Mouse (Mus musculus) ES-E14 (cell line): ENCODE results near the gene Selenok. TPM values are rescaled to one million over a fixed set of nuclear protein-coding genes. Genes with fewer than 3 reads are reported as not detected.
A peak's percentile ranks its signal among the peaks of the same experiment; 100 is the strongest.

Experiments used
- DNase-seq: peaks from one replicate; pipeline ENCODE4 v3.0.0-alpha.2; 2013; ENCODE audit warnings: low read depth, low spot score
- H3K27ac ChIP-seq: 2 replicates; pipeline ENCODE4 v1.5.1; 2012; ENCODE audit warnings: low read depth, mild to moderate bottlenecking, low read length, moderate library complexity, mixed read lengths; ENCODE audit not compliant: poor library complexity, insufficient read depth, severe bottlenecking
- H3K36me3 ChIP-seq: 2 replicates; pipeline ENCODE4 v1.6.1; 2012; ENCODE audit warnings: mild to moderate bottlenecking, low read length, moderate library complexity, mixed read lengths; ENCODE audit not compliant: control insufficient read depth, poor library complexity, insufficient read depth, severe bottlenecking
- H3K4me1 ChIP-seq, 2 experiments: fragments of 150-350 bp in 1 of 2; sonication (generic) in 1 of 2; 2 replicates each; pipeline ENCODE4 v1.6.1; 2012; ENCODE audit warnings: low read length in 2 of 2, mild to moderate bottlenecking in 1 of 2, mixed read lengths in 1 of 2; ENCODE audit not compliant: control insufficient read depth in 2 of 2, insufficient read depth in 2 of 2, poor library complexity in 1 of 2
- H3K4me3 ChIP-seq, 2 experiments: fragments of 150-350 bp in 1 of 2; sonication (generic) in 1 of 2; 2 replicates each; pipeline ENCODE4 v1.5.1; 2012; ENCODE audit warnings: low read length in 2 of 2, low read depth in 1 of 2, mild to moderate bottlenecking in 1 of 2, mixed read lengths in 1 of 2; ENCODE audit not compliant: insufficient read depth in 1 of 2, poor library complexity in 1 of 2, severe bottlenecking in 1 of 2
- H3K9ac ChIP-seq: 2 replicates; pipeline ENCODE4 v1.6.1; 2012; ENCODE audit warnings: low read depth, mild to moderate bottlenecking, low read length, mixed read lengths; ENCODE audit not compliant: poor library complexity, insufficient read depth, severe bottlenecking
- H3K9me3 ChIP-seq: fragments of 150-350 bp; sonication (generic); 2 replicates; pipeline ENCODE4 v1.6.1; 2012; ENCODE audit warnings: low read depth, mild to moderate bottlenecking, low read length; ENCODE audit not compliant: control insufficient read depth, insufficient read depth
- CHD2 ChIP-seq: IDR thresholded peaks from 2 replicates; pipeline ENCODE4 v1.6.1; 2014; ENCODE audit warnings: mild to moderate bottlenecking, low read depth, low read length, inconsistent platforms
- HCFC1 ChIP-seq: IDR thresholded peaks from 2 replicates; pipeline ENCODE4 v1.6.1; 2012; ENCODE audit warnings: low read length, inconsistent platforms, borderline replicate concordance; ENCODE audit not compliant: insufficient read depth
- MAFK ChIP-seq: IDR thresholded peaks from 2 replicates; pipeline ENCODE4 v1.6.1; 2014; ENCODE audit warnings: mild to moderate bottlenecking, low read depth, low read length, inconsistent platforms; ENCODE audit not compliant: insufficient read depth
- ZC3H11A ChIP-seq: IDR thresholded peaks from 2 replicates; pipeline ENCODE4 v1.6.1; 2012; ENCODE audit warnings: low read depth, mild to moderate bottlenecking, inconsistent platforms, low read length, borderline replicate concordance
- ZNF384 ChIP-seq: IDR thresholded peaks from 2 replicates; pipeline ENCODE4 v1.6.1; 2012; ENCODE audit warnings: low read depth, low read length, inconsistent platforms
- in situ Hi-C, 2 experiments: fragments of 600-800 bp; cut with MboI; formaldehyde crosslinking; loops; one replicate each; pipeline ENCODE4 v1.15.1; 2025; ENCODE audit warnings: low sequenced_read_pairs in 2 of 2, inconsistent platforms in 1 of 2; ENCODE audit not compliant: unreplicated experiment in 2 of 2
- total RNA-seq: library from RNA; depleted of rRNA; stranded (reverse); fragments of 300-350 nt; gene quantifications from 2 replicates; pipeline ENCODE4 v1.2.3, GENCODE M21; 2012

Selenok gene
- total RNA-seq, 1 experiment = 90.0 TPM

DNA sequence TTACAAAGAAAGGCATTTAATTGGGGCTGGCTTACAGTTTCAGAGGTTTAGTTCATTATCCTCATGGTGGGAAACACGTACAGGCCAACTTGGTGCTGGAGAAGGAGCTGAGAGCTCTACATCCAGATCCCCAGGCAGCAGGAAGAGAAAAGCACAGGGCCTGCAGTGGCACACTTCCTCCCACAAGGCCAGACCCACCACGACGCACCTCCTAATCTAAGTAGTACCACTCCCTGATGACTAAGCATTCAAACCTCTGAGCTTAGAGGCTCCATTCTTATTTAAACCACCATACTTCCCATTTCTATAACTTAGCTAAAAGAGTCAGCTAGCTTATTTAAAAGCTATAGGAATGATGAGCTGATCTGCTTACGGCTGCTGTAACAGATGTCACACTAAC lies 17.3 kb upstream of the Selenok start:
- TF ChIP-seq HCFC1 (no peak), MAFK (peak; percentile 89)

DNA sequence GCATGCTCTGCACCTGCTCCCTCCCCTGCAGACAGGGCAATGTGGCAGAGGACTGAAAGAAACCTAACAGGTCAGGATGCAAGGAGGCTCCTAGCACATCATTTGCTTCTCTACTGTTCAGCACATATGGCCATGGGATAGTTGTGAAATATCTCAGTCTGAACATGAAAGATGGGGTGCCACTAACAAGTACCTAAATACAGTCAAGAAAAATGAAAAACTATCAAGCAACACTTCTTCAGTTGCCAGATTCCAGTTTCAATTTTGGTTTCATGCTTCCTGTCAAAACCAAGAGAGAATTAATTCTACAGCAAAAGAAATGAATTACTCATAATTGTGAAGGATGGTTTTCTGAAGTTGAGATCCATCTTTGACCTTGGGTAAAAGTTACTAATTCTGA lies 10.7 kb upstream of the Selenok start:
- no peak for DNase-seq
- H3K4me1 ChIP-seq = peaks cover 0 to under 1% of the 10 kb centered on the region in 2 experiments; a peak in 1 of 4 replicates
- TF ChIP-seq CHD2 = no peak
- no peak overlapping the region for H3K4me3 ChIP-seq
- no peak overlapping the region for H3K9ac ChIP-seq
- no peaks in the 10 kb centered on the region for H3K36me3 ChIP-seq
- H3K27ac ChIP-seq = no peak overlapping the region
- H3K9me3 ChIP-seq = no peaks in the 10 kb centered on the region
- in situ Hi-C loops = no loop called here

More for the DNA sequence above, 17.3 kb upstream of the Selenok start:
- Histone ChIP-seq H3K27ac (peak overlapping the region; percentile 77), H3K4me1 (peaks cover 0 to 6% of the 10 kb centered on the region in 2 experiments; a peak in 3 of 4 replicates), H3K36me3 (no peaks in the 10 kb centered on the region), H3K9me3 (no peaks in the 10 kb centered on the region), H3K9ac (no peak overlapping the region), H3K4me3 (0 out of 4 replicates have a peak overlapping the region, but pooled peaks of 1 of the 2 experiments have one; percentile 6)
- in situ Hi-C loops = no loop called here
- DNase-seq = peak; percentile 54

DNA sequence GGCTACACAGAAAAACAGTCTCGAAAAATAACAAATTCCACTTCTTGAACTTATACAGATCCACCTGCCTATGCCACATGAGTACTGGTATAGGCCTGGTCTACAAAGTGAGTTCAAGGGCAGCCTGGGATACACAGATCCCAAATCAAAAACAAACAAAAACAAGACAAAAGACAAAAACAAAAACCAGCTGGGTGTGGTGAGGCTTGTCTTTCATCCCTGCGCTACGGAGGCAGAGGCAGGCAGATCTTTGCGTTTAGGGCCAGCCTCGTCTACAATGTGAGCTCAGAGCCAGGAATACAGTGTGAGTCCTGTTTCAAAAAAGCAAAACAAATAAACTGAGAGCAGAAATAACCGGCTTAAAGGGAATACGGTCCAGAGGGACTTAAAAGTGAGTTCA lies 497 bp upstream of the Selenok start:
- H3K27ac ChIP-seq = peak overlapping the region; percentile 89
- H3K4me3 ChIP-seq = peak overlapping the region; percentile 68 to 75
- in situ Hi-C loops = no loop called here
- no peak for DNase-seq
- H3K4me1 ChIP-seq = peaks cover 0 to 6% of the 10 kb centered on the region in 2 experiments; a peak in 1 of 4 replicates
- no peaks in the 10 kb centered on the region for H3K9me3 ChIP-seq
- TF ChIP-seq ZNF384 = no peak
- no peak for TF ChIP-seq HCFC1
- TF ChIP-seq CHD2 = no peak
- TF ChIP-seq ZC3H11A = no peak
- TF ChIP-seq MAFK = no peak
- peaks cover 11% of the 10 kb centered on the region; the same call in 1 of the 2 replicates for H3K36me3 ChIP-seq
- H3K9ac ChIP-seq = peak overlapping the region; percentile 80

DNA sequence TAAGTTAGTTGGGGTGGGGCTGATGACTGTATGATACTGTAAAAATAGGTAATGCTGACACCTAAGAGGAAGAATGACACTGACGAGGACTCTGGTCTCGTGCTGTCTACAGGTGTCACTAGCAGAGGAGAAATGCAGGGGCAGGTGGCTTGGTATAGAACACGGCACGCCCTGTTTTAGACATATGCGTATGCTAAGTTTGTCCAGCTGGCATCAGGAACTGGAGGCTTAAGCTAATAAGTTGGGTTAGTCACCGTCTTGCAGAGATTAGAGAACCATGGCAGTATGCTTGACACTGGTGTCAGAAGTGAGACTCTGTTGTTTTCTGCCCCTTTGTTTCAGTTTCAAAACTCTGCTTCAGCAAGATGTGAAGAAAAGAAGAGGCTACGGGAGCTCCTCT lies 3.3 kb downstream of the Selenok start:
- Histone ChIP-seq H3K36me3 (peaks cover 22% of the 10 kb centered on the region), H3K4me1 (peaks cover 0 to 4% of the 10 kb centered on the region in 2 experiments; a peak in 1 of 4 replicates)
- in situ Hi-C loops = no loop called here

DNA sequence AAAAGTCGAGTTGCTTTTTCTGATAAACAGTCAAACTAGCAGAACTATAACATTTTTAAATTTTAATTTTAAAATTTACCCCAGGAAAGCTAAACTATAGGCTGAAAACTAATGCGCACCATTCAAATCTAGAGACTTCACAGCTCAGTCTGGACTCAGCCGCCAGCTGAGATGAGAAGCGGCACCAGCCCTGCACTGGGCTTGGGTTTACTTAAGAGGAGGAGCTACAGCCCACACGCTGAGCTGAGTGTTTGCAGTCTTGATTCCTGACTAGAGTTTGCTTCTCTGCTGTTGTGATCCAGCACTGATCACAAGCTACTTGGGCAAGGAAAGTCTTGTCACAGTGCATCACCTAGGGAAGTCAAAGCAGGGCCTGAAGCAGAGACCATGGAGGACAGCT lies 3.9 kb downstream of the Selenok start:
- Histone ChIP-seq H3K36me3 (peaks cover 22% of the 10 kb centered on the region), H3K4me1 (peaks cover 0 to 3% of the 10 kb centered on the region in 2 experiments; a peak in 1 of 4 replicates), H3K9ac (no peak overlapping the region; the same call in 1 of the 2 replicates), H3K27ac (no peak overlapping the region), H3K4me3 (no peak overlapping the region), H3K9me3 (no peaks in the 10 kb centered on the region)
- TF ChIP-seq ZC3H11A (no peak), HCFC1 (no peak)
- no peak for DNase-seq
- in situ Hi-C loops = no loop called here

More for the DNA sequence above, 3.3 kb downstream of the Selenok start:
- DNase-seq = no peak
- H3K9me3 ChIP-seq = no peaks in the 10 kb centered on the region
- H3K4me3 ChIP-seq = no peak overlapping the region
- no peak overlapping the region for H3K9ac ChIP-seq
- no peak overlapping the region for H3K27ac ChIP-seq
- TF ChIP-seq CHD2 (no peak), MAFK (no peak), ZNF384 (no peak), ZC3H11A (no peak), HCFC1 (no peak)
